Mouse (Mus musculus): Measurements from ENCODE around the gene Zbtb48.

Gene Zbtb48

GRCm38 (mm10) chr4:152029087-152029486 lies 1.6 kb upstream of the Zbtb48 start:
- no peak for DNase-seq (ENCODE audit: low spot score)

GRCm38 (mm10) chr4:152028456-152028855 lies 985 bp upstream of the Zbtb48 start:
- no peak for DNase-seq (ENCODE audit: low spot score)

- peak; percentile 82 for DNase-seq (ENCODE audit: low spot score)
These were observed 541 bp downstream of the Zbtb48 start for GRCm38 (mm10) chr4:152026751-152027508.

GRCm38 (mm10) chr4:152024525-152024924 lies 2.9 kb downstream of the Zbtb48 start:
- DNase-seq (ENCODE audit: low spot score), result no peak

- no peak for DNase-seq (ENCODE audit: low spot score)
These were observed 5.0 kb downstream of the Zbtb48 start for GRCm38 (mm10) chr4:152022506-152022905.

GRCm38 (mm10) chr4:152021568-152022097 lies 5.8 kb downstream of the Zbtb48 start:
- no peak for DNase-seq (ENCODE audit: low spot score)

GRCm38 (mm10) chr4:152020024-152020423 lies 7.4 kb downstream of the Zbtb48 start:
- no peak for DNase-seq (ENCODE audit: low spot score)

- no peak for DNase-seq (ENCODE audit: low spot score)
These were observed 8.4 kb downstream of the Zbtb48 start for GRCm38 (mm10) chr4:152019073-152019472.

- DNase-seq (ENCODE audit: low spot score), result no peak
These were observed 14.2 kb downstream of the Zbtb48 start for GRCm38 (mm10) chr4:152013036-152013813.

- no peak for DNase-seq (ENCODE audit: low spot score)
These were observed 15.4 kb downstream of the Zbtb48 start for GRCm38 (mm10) chr4:152012109-152012508.

GRCm38 (mm10) chr4:152011171-152011760 lies 16.2 kb downstream of the Zbtb48 start:
- no peak for DNase-seq (ENCODE audit: low spot score)

- no peak for DNase-seq (ENCODE audit: low spot score)
These were observed 16.8 kb downstream of the Zbtb48 start for GRCm38 (mm10) chr4:152010707-152011134.

GRCm38 (mm10) chr4:152010091-152010706 lies 17.3 kb downstream of the Zbtb48 start:
- peak; percentile 36 for DNase-seq (ENCODE audit: low spot score)

- no peak for DNase-seq (ENCODE audit: low spot score)
These were observed 18.1 kb downstream of the Zbtb48 start for GRCm38 (mm10) chr4:152009076-152010051.

- peak; percentile 94 for DNase-seq (ENCODE audit: low spot score)
These were observed 18.8 kb downstream of the Zbtb48 start, which contains the start of gene Klhl21 for GRCm38 (mm10) chr4:152008622-152009075. Gene Klhl21 (plus strand): TSS chr4:152008803.

- no peak for DNase-seq (ENCODE audit: low spot score)
These were observed 19.3 kb downstream of the Zbtb48 start for GRCm38 (mm10) chr4:152008148-152008500.

- peak; percentile 56 for DNase-seq (ENCODE audit: low spot score)
These were observed 19.9 kb downstream of the Zbtb48 start for GRCm38 (mm10) chr4:152007481-152008147.

- DNase-seq (ENCODE audit: low spot score), result peak; percentile 70
These were observed 20.7 kb downstream of the Zbtb48 start for GRCm38 (mm10) chr4:152006812-152007211.

- no peak for DNase-seq (ENCODE audit: low spot score)
These were observed 21.3 kb downstream of the Zbtb48 start for GRCm38 (mm10) chr4:152006137-152006536.

- DNase-seq (ENCODE audit: low spot score), result no peak
These were observed 25.4 kb downstream of the Zbtb48 start for GRCm38 (mm10) chr4:152002063-152002462.
